Mouse (Mus musculus): Measurements from ENCODE around the gene Raf1.

Gene Raf1

DNA sequence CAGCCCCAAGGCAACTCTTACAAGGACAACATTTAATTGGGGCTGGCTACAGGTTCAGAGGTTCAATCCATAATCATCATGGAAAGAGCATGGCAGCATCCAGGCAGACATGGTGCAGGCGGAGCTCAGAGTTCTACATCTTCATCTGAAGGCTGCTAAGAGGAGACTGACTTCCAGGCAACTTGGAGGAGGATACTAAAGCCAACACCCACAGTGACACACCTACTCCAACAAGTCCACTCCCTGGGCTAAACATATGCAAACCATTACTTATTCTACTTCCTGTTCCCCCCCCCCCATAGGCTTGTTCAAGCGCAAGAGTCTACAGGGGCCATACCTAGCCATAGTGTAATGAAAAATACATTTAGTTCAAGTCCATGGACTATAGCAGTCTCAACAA is 7.8 kb upstream of the Raf1 start:
- 98% methylated on average over 2 of the region's 2 CpGs for WGBS

DNA sequence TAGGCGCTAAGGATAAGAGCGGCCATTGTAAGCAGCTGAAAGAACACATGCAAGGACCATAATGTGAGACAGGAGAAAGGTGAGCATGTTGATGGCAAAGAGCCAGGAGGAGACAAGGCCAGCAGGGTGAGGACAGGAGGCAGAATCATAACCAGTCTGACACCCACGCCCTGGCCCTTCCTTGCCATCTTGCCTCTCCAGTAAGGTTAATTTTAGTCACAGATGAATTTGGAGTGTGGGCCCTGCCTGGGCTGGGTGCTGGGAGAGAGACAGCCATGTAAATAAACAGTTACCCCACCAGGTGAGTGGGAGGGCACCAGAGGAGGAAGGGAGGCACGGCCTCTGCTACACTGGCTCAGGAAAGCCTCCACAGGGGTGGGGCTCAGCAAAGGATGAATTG is 4.6 kb upstream of the Raf1 start:
- WGBS: 77% methylated on average over 4 of the region's 4 CpGs

DNA sequence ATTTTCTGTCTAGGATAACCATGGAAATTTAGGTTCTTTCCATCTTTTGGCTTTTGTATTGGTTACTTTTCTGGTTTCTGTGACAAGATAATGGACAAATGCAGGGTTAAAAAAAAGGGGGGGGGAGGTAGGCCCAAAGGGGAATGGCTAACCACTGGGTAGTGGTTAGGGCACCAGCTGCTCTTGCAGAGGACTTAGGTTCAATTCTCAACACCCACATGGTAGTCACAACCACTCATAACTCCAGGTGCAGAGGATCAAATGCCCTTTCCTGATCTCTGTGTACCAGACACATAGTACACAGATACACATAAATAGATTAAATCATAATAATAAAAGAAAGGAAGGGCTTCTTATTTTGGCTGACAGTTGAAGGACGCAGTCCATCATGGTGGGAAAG is 1.6 kb upstream of the Raf1 start:
- WGBS: 91% methylated on average over 1 of the region's 1 CpGs

DNA sequence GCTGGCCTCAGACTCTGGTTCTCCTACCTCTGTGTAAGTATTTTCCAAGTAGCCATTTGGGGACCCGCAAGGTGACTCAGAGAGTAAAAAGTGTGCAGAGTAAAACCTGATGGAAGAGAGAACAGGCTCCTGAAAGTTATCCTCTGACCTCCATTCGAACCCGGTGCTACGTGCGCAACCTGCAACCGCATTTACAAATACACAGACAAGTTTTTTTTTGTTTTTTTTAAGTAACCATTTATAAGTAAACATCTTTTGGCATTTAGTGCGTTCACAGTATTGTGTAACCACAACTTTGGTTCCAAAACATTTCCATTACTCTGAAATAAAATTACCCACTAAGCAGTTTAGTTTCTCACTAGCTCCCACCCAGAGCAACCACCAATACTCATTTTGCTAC is 1.0 kb upstream of the Raf1 start:
- 94% methylated on average over 7 of the region's 7 CpGs for WGBS

DNA sequence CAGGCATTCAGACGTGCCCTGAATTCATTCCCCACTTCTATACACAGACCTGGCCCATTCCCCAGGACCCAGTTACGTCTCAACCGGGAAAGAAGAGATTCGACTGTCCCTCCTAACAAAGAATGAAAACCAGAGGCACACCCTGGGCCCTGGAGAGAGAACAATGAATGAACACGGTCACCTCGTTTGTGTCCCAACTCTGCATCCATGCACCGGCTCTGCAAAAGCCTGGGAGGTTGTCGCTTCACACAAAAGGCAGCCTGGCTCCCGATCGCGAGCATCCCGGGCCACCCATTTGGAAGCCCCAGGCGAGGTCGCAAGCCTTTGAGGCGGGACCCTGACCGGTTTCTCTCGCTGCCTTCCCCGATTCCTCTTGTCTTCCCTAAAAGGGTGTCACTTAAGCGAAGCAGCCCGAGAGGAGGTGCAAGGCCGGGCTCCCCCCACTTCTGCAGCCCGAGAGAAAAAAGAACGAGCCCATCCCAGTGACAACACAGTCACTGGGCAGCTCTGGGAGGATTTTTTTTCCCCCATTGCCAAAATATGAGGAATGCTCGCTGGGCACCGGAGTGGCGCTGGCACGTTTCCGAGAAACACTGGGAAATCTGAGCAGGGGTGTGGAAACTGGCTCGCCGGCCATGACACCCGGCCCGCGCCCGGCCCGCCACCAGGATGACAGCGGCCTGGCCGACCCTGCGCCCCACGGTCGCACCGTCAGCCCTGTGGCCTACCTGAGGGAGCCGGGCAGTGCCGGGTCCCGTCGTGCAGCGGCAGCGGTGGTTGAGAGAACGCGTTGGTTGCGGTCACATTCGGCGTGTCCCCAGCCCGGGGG is 713 bp downstream of the Raf1 start:
- under 1% methylated on average over 53 of the region's 53 CpGs for WGBS

DNA sequence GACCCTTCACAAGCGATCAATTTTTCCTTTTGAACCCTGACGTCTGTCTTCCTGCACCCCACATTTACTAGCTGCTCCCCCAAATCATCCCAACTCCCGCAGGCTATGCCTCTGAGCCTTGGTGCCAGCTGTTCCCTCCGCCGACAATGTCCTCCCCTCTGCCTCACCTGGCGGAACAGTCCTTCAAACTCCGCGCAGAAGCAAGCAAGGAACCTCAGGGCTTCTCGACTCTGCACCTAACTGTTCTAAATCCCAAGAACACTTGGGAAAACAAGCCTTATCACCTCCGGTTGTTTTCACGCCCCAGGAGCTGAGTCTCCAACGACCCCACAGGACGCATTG is 1.3 kb downstream of the Raf1 start:
- WGBS: under 1% methylated on average over 13 of the region's 13 CpGs

DNA sequence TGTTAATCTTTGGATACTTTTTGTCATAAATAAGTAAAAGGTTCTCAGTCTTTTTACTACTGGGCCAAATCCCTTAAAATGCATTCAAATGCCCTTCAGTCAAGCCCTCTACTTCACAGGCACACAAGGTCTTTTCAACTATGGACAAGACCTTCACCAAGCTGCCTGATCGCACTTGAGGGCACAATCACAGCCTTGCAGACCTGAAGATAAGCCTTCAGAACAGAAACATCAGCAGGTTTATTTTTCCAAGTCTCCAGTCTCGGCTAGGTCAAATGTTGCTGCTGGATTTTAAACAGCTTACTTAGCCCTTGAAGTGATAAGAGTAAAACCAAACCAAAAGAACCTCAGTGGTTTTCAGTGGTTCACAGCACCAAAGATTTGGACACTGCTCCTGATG is 2.1 kb downstream of the Raf1 start:
- 9% methylated on average over 2 of the region's 2 CpGs for WGBS

DNA sequence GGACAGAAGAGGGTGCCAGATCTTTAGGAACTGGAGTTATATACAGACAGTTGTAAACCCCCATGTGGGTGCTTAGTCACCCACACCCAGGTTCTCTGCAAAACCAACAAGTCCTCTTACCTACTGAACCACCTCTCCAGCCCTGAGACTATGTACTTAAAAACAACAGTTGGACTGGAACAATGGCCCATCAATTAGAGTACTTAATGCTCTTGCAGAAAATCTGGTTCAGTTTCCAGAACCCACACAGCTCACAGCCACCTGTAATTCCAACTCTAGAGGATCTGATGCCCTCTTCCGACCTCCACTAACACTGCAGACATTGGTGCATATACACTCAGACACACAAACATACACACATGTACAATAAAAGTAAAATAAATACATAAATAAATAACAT is 3.7 kb downstream of the Raf1 start:
- WGBS: 93% methylated on average over 1 of the region's 1 CpGs

DNA sequence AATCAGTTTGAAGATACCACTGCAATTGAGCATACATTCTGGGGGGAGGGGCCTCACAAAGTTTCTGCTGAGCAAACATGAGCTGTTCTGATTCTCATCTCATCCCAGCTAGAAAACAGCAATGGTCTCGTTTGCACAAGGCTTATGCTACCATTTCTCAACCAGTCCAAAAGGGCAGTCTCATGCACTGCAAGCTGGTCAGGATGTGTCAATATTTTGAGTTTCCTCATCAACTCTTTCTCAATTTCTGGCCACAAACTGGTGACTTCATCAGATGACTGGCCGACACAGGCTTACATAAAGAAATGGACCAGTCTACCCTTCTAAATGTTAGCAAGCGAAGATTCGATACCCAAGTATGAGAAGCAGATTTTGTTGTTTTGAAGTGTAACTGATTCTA is 9.8 kb downstream of the Raf1 start:
- WGBS: 63% methylated on average over 4 of the region's 4 CpGs

DNA sequence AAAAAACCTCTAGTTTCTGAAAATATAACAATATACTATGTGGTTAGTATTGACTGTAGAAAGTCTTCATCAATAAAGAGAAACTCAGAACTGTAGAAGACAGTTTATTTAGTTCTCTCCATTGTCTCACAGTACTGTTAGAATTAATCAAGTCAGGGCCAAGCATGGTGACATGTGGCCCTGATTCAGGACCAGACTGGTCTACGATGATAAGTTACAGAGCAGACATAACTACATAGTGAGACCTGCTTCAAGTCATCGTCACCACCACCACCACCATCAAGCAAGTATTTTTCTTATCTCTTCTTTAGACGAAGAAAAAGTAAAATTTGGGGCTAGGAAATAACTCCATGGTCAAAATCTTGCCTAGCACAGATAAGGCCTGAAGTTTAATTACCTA is 12.2 kb downstream of the Raf1 start:
- 84% methylated on average over 3 of the region's 3 CpGs for WGBS

DNA sequence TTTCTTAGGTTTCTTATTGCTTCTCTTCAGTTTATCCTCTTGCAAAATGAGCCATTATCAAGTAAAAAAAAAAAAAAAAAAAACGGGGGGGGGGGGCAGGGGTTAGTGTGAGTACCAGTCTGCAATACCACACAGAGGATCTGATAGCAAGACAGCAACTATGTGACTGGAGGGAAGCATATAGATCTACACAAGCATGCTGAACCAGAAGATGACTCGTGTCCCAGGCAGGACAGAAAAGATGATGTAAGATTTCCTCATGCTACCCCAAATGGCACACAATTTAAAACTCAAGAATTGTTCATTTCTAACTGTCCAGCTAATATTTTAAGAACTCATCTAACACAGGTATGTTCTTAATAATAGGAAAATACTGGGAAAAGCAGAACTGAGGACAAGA is 22.5 kb downstream of the Raf1 start:
- 22% methylated on average over 2 of the region's 2 CpGs for WGBS

DNA sequence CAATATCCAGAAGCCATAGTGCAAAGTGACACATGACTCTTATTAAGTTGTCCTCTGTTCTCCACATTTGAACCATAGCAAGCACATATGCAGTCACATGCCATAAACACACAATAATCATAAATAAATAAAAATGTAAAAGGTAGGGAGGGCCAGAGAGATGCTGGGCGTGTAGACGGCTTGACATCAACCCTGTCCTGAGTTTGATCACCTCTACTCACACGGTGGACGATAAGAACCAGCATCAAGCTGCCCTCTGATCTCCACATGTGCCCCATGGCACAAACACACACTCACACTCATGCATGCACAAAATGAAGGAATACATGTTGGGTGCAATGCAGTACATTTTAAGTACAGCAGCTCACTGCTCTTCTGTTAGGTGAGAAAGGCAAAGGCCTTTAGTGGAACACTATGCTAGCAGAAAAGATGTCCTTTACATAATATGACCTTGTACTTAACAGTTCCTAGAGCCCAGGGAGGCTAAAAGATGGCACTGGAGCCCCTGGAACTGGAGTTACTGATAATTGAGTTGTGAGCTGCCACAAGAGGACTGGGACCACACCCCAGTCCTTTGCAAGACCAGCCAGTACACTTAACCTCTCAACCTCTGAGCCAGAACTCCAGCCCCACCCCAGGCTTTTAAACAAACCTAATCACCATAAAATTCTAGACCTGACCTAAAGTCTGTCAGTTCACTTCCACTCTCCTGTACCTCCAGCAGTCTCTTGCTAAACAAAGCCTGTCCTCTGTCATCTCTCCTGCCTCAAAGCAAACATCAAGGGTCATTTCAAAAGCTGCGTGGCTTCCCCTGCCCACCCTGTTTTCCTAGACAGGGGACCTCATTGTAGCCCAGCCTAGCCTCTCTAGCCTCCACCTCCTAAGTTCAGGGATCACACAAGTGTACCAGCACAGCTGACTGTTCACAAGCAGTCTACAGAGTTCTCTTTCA is 25.7 kb downstream of the Raf1 start:
- 57% methylated on average over 5 of the region's 5 CpGs for WGBS

DNA sequence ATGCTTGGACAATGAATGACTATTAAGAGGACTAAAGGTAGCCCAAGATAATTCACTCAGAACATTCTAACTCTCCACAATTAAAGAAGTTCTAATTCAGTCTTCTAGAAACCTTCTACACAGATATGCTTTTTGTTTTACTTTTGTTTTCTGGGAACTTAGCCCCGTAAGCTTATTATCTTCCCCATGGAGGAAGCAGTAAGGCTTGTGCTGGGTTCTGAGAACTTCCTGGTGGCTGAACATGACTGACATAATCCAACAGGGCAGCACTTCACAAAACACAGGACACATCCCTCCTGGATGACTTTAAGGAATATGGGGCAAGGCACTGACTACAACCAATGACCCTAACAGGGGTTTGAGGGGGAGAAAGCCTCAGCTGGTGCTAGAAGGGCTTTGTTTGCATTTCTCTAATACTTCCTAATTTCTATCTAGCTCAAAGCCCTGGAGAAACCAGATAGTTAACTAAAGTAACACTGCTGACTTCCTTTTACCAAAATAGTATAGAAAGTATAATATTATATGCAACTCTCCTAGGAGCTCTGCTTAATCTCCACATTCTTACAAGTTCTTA is 26.6 kb downstream of the Raf1 start:
- WGBS: 52% methylated on average over 1 of the region's 1 CpGs

DNA sequence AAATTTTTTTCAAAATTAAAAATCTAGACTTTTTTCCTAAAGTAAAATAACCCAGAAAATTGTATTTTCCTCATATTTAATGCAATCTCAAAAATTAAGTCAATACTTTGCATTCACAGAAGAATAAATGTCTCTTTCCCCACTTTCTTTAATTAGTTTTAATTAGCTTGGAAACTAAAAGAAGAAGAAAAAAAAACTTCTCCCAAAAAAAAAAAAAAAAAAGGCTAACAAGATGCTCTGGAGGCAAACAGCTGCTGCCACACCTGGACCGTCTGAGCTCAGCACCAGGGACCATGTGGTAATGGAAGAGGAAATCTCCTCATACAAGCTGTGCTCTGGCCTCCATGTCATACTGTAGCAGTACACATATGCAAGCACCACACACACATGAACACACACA is 33.1 kb downstream of the Raf1 start:
- 57% methylated on average over 1 of the region's 1 CpGs for WGBS

DNA sequence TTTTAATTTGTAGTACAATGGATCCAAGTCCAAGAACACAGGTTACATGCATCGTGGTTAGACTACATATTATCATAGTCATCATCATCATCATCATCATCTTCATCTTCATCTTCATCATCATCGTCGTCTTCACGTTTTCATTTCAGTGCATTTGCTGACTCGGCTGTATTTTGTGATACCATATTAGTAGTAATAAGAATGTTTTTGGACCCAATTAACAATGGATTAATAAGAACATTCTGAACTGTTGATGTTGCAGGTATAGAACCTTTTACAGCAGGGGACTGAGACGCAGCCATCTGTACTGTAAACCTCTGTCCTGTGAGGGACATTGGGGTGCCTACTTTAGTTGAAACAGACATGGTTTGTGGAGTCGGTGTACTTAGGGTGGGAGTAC is 38.2 kb downstream of the Raf1 start:
- 93% methylated on average over 7 of the region's 7 CpGs for WGBS

DNA sequence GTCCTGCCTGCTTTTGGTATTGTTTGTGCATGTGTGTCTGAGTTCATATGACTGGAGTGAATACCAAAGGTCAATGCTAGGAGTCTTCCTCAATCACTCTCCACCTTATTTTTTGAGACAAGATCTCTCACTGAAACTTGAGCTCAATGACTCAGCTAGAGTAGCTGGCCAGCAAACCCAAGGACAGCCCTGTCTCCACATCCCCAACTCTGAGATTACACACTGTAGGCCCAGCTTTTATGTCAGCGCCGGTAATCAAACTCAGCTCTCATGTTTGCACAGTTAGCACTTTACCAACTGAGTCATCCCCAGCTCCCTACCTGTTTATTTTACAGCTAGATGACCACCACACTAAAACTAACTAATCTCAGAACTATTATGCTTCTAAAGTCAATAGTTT is 42.4 kb downstream of the Raf1 start:
- 86% methylated on average over 2 of the region's 2 CpGs for WGBS

DNA sequence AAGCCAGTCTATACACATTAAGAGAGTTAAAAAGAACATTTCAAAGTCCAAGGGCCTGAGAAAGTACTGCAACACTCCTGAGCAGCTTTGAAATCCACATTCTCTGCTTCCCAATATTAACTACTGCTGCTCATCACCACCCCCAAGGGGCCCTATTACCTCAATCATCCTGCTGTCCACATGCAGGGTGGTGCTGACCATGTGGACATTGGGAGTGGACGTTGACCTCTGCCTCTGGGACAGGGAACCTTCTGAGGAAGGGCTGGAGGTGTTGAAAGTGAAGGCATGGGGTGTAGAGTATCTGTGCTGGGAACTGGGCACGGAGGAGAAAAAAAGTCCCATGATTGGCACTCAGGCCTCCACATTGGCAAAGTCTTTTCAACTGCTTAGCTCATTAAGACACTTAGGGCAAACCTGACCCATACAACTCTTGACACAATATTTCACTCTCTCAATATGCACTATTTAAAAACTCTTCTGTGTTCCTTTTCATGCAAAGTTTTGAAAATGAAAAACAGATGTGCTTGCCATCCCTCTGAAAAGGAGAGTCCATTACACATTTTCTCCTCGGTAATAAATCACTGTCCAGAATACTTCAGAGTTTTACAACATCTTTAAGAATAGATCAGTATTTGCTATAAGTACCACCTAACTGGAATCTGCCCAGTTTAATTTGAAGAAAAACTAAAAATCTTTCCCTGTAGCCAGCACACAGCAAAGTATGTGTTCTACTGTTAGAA is 45.2 kb downstream of the Raf1 start:
- WGBS: 68% methylated on average over 3 of the region's 3 CpGs

DNA sequence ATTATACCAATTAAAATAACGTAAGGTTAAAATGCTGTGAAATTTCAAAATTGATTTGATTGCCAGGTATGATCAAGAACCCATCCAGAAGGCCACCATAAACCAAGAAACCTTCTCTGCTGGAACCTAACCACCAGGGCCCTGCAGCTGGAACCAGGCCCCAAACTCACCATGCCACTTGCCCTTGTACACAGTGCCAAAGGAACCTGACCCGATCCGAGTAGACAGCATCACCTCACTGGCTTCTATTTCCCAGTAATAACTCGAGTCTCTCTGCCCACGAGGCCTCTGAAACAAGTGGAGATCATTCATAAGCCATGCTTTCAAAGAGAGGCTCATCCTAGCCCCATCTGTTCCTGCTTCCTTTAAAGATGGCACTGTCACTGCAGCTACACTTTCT is 50.3 kb downstream of the Raf1 start:
- 63% methylated on average over 5 of the region's 5 CpGs for WGBS

DNA sequence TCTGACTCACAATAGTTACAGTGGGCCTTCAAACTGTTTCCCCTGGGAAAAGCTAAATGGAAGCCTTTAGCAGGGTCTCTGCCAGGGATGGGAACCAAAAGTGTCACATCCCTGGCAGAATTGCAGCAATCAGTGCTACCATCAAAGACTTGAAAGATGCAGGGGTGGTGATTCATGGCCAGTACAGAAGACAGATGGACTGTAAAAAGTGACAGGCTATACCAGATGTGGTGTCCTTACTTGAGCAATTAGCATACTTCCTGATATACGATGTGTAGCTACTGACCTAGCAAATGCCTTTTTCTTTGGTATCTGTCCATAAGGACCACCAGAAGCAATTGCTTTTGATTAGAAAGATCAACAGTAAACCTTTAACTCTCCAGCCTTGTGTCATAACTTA is 55.5 kb downstream of the Raf1 start:
- WGBS: 45% methylated on average over 1 of the region's 1 CpGs

DNA sequence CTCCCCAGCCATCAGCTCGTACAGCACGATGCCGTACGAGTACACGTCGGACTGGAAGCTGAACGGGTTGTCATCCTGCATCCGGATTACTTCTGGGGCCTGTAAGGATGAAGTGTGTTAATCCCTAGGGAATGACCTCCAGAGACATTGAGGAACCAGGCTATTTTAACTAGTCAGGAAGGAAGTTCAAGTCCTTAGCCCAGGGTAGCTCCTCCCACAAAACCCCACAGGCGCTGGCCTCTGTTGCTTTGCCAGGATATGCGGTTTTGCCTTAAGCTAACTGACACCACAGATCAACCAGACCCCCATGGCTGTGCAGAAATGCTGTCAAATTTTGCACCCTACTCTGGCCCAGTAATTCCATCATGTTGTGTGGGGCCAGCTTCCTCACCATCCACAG is 56.6 kb downstream of the Raf1 start:
- 81% methylated on average over 10 of the region's 10 CpGs for WGBS

DNA sequence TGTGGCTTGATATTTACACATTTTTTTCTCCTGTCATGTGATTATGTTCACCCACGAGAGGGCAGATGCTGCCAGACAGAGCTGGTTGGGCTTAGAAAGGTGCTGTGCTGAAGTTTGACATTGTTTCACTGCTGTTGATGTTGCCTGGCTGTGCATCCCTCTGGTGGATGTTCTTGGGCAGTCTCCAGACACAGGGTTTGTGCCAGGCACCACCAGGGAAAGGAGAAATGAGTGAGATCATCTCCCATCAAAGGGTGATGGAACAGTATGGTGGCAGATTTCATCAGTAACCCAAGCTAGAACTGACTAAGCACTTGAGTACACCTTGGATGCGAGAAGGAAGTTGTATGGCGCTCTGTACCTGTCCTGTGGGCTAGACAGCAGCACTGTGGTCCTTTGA is 60.5 kb downstream of the Raf1 start:
- WGBS: 65% methylated on average over 3 of the region's 3 CpGs

DNA sequence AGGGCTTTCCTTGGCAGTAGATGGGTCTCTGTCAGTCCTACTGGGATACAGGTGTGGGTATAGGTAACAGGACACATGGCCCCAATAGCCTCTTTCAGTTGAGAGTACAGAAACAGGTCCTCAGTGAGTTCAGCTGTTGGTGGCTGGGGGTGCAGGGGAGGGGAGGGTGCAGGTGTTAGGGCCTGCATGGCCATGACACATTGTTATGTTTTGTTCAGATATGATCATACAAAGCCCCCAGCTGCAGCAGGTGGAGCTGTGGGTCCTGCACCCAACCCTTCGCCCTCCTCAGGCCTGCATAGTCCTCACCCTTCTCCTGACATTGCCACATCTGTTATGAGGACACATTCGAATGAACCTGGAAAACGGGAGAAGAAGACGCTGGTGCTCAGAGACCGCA is 66.1 kb downstream of the Raf1 start:
- WGBS: 92% methylated on average over 5 of the region's 5 CpGs

Data from cerebral cortex, adult 2 months (tissue).